Mouse (Mus musculus) brown adipose tissue, adult 24 weeks (tissue): Measurements from ENCODE around the gene Ccdc6. TPM values are rescaled to one million over a fixed set of nuclear protein-coding genes. Genes with fewer than 3 reads are reported as not detected.

Experiments
- H3K27ac ChIP-seq: fragments of 200-500 bp; replicated peaks from 2 replicates; pipeline ENCODE4 v1.5.1; 2012; ENCODE audit warnings: low read depth, mild to moderate bottlenecking, low read length
- H3K4me1 ChIP-seq: fragments of 200-500 bp; 2 replicates; pipeline ENCODE4 v1.6.1; 2012; ENCODE audit warnings: low read length, mixed read lengths; ENCODE audit not compliant: control insufficient read depth, insufficient read depth, insufficient read length
- H3K4me3 ChIP-seq: fragments of 200-500 bp; 2 replicates; pipeline ENCODE4 v1.5.1; 2012; ENCODE audit warnings: low read depth, mild to moderate bottlenecking, low read length, moderate library complexity; ENCODE audit not compliant: insufficient read depth
- polyA plus RNA-seq: library from polyadenylated mRNA; stranded (reverse); fragments of >200 nt; gene quantifications from 2 replicates; pipeline ENCODE4 v1.2.4, GENCODE M21; 2012; ENCODE audit not compliant: missing spikeins, insufficient read depth, insufficient read length

Gene Ccdc6
- polyA plus RNA-seq, 1 experiment, result 16.1 TPM

DNA sequence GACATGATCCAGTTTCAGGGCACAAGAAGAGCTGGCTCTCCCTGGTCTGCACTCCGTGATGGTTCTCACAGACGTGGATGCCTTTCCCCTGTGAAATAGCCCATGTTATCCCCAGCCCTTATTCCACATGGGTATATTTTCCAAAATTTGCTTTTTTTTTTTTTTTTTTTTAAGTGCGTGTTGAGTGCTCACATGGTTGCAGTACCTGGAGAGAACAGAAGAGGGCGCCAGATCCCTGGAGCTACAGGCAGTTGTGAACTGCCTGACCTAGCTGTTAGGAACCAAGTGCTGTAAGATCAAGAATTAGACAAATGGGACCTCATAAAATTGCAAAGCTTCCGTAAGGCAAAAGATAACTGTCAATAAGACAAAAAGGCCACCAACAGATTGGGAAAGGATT lies 38.8 kb downstream of the Ccdc6 start:
- no peak overlapping the region for H3K4me3 ChIP-seq
- peaks cover 14% of the 10 kb centered on the region for H3K4me1 ChIP-seq
- no peak overlapping the region for H3K27ac ChIP-seq

DNA sequence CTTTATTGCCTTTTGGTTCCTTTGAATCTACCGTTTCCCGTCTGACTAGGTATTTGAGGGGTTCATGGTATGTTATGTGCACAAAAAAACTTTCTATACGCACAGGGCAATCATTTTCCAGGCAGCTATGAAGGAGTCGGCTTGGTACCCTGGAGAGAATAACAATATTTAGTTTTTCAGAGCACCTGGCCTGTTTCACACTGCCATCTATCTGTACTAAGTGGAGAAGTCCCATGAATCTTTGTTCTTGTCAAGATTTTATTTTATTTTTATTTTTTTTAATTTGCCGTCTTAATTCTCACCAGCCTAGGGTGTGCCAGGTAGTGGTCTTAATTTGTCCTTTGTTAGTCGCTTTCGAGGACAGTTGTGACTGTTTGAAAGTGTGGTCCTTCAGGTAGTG lies 40.7 kb downstream of the Ccdc6 start:
- H3K4me1 ChIP-seq, result no peaks in the 10 kb centered on the region
- H3K27ac ChIP-seq, result no peak overlapping the region
- no peak overlapping the region for H3K4me3 ChIP-seq

DNA sequence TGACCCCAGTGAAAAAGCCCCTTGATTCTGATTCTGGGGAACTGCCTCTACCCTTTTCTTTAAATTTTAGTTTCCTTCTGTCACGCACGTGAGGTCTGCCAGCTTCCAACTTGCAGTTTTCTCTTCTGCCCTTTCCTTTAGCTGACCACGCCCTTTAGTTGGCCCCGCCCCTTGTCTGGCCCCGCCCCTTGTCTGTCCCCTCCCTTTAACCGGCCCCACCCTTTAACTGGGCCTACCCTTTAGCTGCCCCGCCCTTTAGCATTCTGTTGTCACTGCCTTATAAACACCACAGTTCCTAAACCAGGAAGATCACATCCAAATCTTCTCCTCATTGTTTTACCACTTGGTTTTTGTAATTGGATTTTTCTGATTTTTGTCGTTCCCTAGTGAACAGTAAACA lies 41.2 kb downstream of the Ccdc6 start:
- H3K4me3 ChIP-seq, result no peak overlapping the region
- H3K4me1 ChIP-seq, result no peaks in the 10 kb centered on the region
- H3K27ac ChIP-seq, result no peak overlapping the region

DNA sequence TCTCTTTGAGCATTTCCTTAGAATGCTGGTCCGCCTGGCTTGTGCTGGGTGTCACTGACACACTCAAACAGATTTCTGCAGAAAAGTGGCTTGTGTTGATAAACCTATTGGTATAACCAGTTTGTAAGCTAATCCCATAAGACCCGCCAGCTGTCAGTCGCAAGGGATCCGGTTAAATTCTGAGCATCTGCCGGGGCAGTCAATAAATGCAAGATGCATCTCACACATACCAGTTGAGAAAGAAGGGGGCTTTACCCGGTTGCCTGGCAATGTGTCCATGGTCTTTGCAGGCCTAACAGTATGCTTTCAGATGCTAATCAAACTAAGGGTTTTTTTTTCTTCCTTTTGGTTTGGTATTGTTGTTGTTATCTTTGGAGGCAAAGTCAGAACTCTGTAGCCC lies 42.4 kb downstream of the Ccdc6 start:
- H3K4me1 ChIP-seq, result no peaks in the 10 kb centered on the region

DNA sequence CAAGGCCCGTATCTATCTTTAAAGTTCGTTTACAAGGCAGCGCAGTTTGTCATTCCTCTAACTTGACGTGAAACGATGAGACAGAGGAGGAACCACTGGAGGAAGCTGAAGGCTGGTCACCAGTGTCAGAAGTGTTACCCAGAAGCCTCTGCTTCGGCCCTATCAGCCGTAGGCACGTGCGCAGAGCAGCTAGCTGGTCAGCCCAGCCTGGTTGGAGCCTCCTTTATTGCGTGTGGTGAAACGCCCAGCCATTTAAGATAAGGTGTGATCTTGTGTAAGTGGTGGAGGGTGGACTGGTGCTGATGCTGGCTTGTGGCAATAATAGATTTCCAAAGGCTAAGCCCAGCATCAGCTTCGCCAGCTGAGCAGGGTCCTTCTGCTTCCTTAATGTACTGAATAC lies 43.5 kb downstream of the Ccdc6 start:
- no peaks in the 10 kb centered on the region for H3K4me1 ChIP-seq
- no peak overlapping the region for H3K27ac ChIP-seq
- no peak overlapping the region for H3K4me3 ChIP-seq

More for the DNA sequence above, 42.4 kb downstream of the Ccdc6 start:
- Histone ChIP-seq H3K4me3 (no peak overlapping the region), H3K27ac (no peak overlapping the region)

DNA sequence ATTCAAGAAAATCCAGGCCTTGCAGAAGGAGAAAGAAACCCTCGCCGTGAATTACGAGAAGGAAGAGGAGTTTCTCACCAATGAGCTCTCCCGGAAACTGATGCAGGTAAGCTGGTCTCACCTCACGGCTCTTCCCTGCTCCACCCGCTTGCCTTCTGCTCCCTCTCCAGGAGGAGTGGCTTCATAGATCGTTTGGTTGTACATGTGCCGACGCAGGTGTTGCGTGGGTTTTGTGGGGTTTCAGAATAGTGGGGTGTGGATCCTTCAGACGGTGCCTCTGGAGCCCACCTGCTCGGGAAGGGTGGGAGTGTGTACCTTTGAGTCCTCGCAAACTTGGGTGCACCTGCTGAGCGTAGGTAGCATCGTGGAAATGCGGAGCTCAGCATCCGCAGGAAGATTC lies 45.7 kb downstream of the Ccdc6 start:
- Histone ChIP-seq H3K4me3 (no peak overlapping the region), H3K4me1 (no peaks in the 10 kb centered on the region), H3K27ac (no peak overlapping the region)

DNA sequence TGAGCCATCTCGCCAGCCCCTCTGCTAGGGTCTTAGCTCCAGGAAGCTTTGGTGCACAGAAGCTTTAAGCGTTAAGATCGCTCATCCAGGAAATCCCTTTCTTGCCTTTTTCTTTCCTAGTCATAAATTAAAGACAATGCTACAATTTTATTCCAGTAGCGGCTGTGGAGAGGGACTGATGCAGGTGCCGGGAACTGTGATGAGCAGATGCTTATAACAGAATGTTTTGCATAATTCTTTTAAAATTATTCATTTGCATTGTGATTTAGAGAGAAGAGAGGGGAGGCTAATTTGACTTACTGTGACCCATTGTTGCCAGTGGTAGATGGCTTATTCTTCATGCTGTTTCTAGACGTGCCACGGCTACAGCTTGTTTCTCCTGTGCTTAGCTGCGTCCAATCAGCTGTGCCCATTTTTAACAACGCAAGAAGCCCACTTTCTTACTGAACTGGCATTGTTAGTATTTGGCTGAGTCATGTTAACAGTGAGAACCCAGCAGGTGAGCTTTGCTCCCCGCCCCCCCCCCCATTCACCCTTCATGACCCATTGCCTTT lies 47.2 kb downstream of the Ccdc6 start:
- Histone ChIP-seq H3K27ac (no peak overlapping the region), H3K4me3 (no peak overlapping the region), H3K4me1 (peaks cover 3% of the 10 kb centered on the region)

DNA sequence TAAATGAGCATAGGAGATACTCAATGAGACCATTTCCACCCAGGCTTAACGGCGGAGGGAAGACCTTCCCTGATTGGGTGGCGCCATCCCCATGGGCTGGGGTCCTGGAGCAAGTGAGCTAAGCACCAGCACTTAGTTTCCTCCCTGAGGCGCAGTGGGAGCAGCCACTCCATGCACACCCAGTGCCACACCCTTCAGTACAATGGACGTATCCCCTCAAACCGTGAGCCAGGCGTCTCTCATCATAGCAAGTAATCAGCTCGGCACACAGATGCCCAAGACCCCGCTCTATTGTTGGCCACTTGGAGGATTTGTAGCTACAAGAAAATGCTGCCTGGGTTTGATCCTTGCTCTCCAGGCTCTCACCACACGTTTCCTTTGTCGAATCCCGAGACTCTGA lies 49.0 kb downstream of the Ccdc6 start:
- Histone ChIP-seq H3K4me3 (no peak overlapping the region), H3K27ac (no peak overlapping the region), H3K4me1 (peaks cover 6% of the 10 kb centered on the region)

DNA sequence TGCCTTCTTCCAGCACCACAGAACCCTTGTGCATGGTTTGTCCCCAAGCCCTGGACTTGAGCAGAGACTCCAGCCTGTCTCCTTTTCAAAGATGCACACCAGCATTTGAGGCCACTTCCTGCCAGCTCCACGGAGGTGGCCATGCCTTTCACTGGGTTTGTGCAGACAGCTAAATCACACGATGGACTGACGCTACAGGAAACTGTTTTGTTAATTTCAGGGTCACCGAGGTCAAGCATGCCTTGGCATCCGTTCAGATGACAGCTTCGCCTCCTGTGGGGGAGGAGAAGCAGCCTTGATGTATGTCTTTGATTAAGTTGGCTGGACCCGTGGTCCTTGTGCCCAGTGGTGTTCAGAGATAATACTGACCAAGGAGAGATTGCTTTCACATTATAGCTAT lies 52.2 kb downstream of the Ccdc6 start:
- H3K27ac ChIP-seq, result no peak overlapping the region
- H3K4me1 ChIP-seq, result peaks cover 15% of the 10 kb centered on the region
- H3K4me3 ChIP-seq, result no peak overlapping the region

DNA sequence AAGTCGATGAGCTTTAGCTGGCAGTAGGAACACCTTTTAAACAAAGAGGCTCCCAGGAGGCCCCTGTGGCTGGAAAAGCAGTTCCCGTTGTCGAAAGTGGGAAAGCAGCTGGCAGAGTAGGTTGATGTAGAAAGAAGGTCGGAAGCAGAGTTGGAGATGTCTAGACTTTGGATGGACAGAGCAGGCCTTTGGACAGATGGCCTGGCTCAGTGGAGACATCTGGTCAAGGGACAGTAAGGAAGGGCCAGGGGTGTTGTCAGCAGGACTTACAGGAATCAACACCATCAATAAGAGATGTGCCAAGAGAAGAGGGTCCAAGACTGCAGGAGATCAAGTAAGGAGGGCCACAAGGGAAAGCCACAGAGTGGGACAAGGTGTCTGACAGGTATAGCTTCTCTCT lies 53.4 kb downstream of the Ccdc6 start:
- H3K27ac ChIP-seq, result peak overlapping the region; percentile 52

DNA sequence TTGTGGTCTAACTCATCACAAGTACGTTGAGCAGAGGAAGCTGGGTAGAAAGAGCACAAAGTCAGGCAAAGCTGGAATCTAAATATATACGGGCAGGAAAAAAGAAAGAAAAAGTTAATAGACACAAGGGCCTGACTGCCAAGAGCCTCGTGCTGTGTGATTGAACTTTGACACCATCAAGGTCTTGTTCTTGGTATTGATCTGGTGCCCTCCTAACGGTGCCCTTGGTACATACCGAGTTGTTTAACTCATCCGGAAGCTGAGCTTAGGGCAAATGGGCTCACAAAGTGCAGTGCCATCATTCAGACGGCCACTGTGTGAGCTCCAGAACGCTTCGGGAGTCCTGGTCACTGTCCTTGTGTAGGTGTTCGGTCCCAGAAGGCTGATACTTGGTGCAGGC lies 54.2 kb downstream of the Ccdc6 start:
- Histone ChIP-seq H3K27ac (no peak overlapping the region), H3K4me1 (peaks cover 15% of the 10 kb centered on the region), H3K4me3 (no peak overlapping the region)

More for the DNA sequence above, 53.4 kb downstream of the Ccdc6 start:
- H3K4me3 ChIP-seq, result no peak overlapping the region
- H3K4me1 ChIP-seq, result peaks cover 15% of the 10 kb centered on the region

DNA sequence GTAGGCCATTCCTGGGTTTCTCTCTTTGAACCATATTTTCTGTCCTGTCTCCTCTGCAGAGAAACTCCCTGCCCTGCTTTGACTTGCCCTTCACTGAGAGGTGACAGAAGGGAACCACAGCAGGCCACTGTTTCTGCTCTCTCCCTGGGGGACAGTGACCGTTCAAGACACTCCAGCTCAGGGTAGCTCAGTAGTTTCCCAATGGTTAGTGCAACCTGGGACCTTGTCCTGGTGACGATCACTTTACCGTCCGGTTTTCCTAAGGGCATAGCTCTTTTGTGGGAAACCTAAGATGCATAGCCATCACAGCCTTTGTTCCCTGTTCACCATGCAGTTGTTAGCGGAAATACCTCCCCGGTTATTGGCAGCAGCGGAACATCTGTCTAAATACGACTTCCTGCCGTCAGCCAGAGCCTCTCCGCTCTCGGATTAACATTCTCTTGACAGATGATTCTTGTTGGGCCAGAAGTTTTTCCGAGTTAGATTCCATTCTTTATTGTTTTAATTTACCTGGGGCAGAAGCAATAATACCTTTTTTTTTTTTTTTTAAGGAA lies 55.3 kb downstream of the Ccdc6 start:
- peaks cover 15% of the 10 kb centered on the region for H3K4me1 ChIP-seq
- H3K27ac ChIP-seq, result peak overlapping the region; percentile 41; the same call in 1 of the 2 replicates
- H3K4me3 ChIP-seq, result no peak overlapping the region

DNA sequence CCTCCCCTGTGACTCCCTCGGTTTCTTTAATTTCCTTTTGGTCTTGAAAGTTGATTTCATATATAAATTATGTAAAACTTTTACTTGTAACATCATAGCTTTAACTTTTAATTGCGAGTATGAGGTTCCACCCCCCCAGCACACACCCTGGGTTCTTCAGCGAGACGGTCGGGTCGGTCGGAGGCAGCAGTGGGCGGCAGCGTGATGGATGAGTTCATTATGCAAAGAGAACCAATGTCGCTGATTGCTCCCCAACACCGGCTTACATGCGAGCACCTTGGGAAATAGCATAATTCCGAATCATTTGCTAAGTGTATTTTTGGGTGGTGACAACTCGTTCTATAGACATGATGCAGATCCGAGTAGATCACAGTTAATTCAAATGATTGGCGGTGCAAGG lies 56.9 kb downstream of the Ccdc6 start:
- Histone ChIP-seq H3K27ac (no peak overlapping the region), H3K4me1 (peaks cover 13% of the 10 kb centered on the region), H3K4me3 (no peak overlapping the region)

DNA sequence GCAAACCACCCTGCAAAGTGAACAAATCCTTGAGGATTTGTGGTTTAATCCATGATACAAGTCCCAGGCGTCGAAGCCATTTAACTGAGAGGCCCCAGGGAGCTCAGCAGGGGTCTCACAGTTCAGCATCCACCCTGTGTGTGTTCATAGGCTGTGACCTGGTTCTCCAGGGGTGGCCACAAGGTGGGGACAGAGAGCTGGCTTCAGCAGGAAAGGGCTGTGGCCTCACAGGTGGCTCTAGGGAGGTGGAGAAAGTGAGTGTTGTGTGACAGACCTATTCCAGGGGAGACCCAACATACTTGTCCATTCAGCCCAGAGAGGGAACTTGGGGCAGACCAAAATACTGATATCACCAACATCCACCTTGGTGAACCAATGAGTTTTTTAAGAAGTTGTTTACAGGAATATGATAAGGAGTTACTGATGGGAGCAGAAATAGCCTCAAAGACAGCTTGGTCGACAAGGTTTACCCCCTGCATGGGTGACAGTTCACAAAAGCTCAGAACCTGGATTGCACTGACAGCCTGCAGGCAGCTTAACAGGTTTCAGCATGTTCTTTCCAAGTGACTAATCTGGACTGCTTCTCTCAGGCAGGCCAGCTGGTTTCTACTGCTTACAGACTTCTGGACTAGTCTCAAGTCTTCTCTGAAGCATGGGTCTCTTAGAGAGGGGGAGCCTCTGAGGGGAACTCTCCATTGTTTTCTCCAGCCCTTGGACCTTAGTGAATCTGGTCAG lies 59.7 kb downstream of the Ccdc6 start:
- H3K27ac ChIP-seq, result no peak overlapping the region
- no peak overlapping the region for H3K4me3 ChIP-seq
- H3K4me1 ChIP-seq, result peaks cover 3% of the 10 kb centered on the region

DNA sequence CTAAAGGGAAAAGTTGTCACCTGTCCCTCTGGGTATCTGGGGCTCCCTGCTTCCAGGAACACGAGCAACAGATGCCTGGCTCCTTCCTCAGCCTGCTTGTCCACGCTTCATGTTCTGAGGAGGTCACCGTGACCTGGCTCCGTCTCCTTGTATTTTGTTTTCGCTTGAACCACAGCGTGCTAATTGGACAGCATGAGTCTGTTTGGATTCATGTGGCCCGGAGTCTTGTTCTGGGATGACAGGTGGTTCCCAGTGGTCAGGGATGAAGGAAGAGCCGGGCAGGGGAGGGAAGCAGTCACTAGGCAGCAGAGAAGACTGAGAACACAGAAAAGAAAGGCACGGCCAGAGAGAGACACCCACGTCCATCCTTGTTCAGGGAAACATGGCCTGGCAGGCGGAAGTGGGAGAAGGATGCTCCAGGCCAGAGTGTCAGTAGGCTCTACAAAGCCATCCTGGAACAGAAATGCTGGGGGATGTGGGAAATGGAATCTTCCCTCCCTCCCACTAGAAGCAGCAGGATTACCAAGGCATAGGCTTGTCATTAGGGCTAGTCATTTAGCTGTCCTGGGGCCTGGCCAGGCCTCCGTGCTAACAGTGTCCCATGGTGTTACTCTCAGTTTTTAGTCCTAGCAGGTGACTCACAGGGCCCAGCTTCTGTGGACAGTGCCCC lies 62.9 kb downstream of the Ccdc6 start:
- Histone ChIP-seq H3K4me3 (no peak overlapping the region), H3K4me1 (no peaks in the 10 kb centered on the region; the same call in 1 of the 2 replicates), H3K27ac (no peak overlapping the region)
